Mouse (Mus musculus): ENCODE measurements around the gene Prmt9. TPM values are rescaled to one million over a fixed set of nuclear protein-coding genes. Genes with fewer than 3 reads are reported as not detected.
A peak's percentile ranks its signal among the peaks of the same experiment; 100 is the strongest.

Gene Prmt9
- total and polyA plus RNA-seq, 3 experiments, result 5.5 to 35.5 (median 30.6) TPM

DNA sequence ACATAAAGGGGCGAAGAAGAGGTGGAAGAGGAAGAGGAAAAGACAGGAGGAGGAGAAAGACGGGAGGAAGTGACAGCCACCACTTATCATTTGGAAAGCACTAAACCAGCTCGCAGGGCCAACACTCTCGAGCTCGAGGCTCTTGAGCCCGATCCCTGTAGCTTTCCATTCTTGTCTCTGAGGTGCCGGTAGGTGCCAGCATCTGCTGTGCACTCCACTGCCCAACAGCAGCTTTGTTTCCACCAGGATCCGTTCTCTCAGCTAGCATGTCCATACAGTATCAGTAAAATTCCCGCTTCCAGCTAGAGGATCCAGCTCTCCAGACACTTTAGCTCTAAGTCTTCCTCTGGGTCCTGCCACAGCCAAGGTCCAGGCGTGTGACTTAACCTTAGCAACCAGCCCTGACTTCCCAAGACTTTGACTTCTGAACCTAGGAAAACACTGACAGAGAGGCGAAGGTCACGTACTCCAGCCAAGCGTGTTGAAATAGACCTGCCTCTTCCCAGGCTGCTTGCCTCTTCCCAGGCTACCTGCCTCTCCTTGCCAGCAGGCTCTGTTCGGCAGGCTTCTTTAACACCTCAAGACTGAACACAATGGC lies 25.1 kb upstream of the Prmt9 start:
- Histone ChIP-seq H3K36me3 (replicated peaks) (peaks cover 43% of the 10 kb centered on the region), H3K4me1 (ENCODE audit: insufficient read depth, low read depth, low read length) (peaks cover 28% of the 10 kb centered on the region), H3K27me3 (ENCODE audit: insufficient read depth, low read length) (no peaks in the 10 kb centered on the region), H3K9me3 (replicated peaks) (no peaks in the 10 kb centered on the region), H3K4me3 (ENCODE audit: low read depth, low read length) (no peak overlapping the region)
- DNase-seq (ENCODE audit: low spot score) (no peak), ATAC-seq (ENCODE audit: extremely low read depth, insufficient number of reproducible peaks, low FRiP score, poor library complexity, severe bottlenecking) (no peak)
- TF ChIP-seq TAL1 (conservative IDR thresholded peaks at IDR 0.05; ENCODE audit: low read depth, low read length) (no peak), GATA1 (IDR thresholded peaks at IDR 0.05; ENCODE audit: borderline replicate concordance, low read length) (no peak), POLR2AphosphoS5 (IDR thresholded peaks at IDR 0.05; ENCODE audit: insufficient replicate concordance, low read depth, low read length) (no peak), GATA2 (IDR thresholded peaks at IDR 0.05; ENCODE audit: borderline replicate concordance, low read depth, low read length) (no peak), CTCF (IDR thresholded peaks at IDR 0.05; ENCODE audit: low read depth, low read length) (no peak)

DNA sequence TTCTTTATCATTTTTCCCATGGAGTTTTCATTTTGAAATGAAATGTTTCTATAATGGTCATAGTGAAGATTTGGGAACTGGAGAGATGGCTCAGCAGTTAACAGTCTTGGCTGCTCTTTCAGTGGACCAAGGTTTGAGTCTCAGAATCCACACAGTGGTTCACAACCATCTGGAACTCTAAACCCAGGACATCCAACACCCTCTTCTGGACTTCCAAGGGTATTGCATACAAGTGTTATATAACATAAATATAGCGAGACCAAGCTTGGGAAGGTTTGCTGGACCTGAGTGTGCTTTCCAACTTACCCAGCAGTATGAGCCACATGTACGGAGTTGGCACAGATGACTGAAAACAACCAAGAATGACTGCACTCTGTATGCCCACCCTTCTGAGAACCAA lies 24.3 kb upstream of the Prmt9 start:
- H3K4me3 ChIP-seq (ENCODE audit: low read depth, low read length), result no peak overlapping the region
- H3K9me3 ChIP-seq (replicated peaks), result no peaks in the 10 kb centered on the region
- H3K36me3 ChIP-seq (replicated peaks), result peaks cover 43% of the 10 kb centered on the region
- TF ChIP-seq GATA2 (IDR thresholded peaks at IDR 0.05; ENCODE audit: borderline replicate concordance, low read depth, low read length) (no peak), POLR2AphosphoS5 (IDR thresholded peaks at IDR 0.05; ENCODE audit: insufficient replicate concordance, low read depth, low read length) (no peak), TAL1 (conservative IDR thresholded peaks at IDR 0.05; ENCODE audit: low read depth, low read length) (no peak), CTCF (IDR thresholded peaks at IDR 0.05; ENCODE audit: low read depth, low read length) (no peak), GATA1 (IDR thresholded peaks at IDR 0.05; ENCODE audit: borderline replicate concordance, low read length) (no peak)
- ATAC-seq (ENCODE audit: extremely low read depth, insufficient number of reproducible peaks, low FRiP score, poor library complexity, severe bottlenecking) (no peak; the same call in 1 of the 2 replicates), DNase-seq (ENCODE audit: low spot score) (no peak)
- H3K4me1 ChIP-seq (ENCODE audit: insufficient read depth, low read depth, low read length), result peaks cover 25% of the 10 kb centered on the region
- H3K27me3 ChIP-seq (ENCODE audit: insufficient read depth, low read length), result no peaks in the 10 kb centered on the region

DNA sequence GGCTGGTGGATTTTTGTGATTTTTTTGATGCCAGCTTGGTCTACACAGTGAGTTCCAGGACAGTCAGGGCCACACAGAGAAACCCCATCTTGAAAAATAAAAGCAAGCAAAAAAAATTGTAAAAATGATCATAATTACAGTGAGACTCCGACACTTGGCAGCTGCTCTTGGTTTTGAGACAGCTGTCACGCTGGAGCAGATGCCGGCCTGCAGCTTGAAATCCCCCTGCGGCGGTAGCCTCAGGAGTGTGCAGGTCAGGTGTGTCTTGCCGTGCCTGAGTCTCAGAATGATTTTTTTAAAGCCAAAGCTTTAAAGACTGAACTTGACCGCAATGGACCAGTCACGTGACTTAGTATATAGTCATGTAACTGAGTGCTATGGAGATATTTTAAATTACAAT lies 23.1 kb upstream of the Prmt9 start:
- Histone ChIP-seq H3K4me3 (ENCODE audit: low read depth, low read length) (no peak overlapping the region), H3K9me3 (replicated peaks) (no peaks in the 10 kb centered on the region)
- ATAC-seq (ENCODE audit: extremely low read depth, insufficient number of reproducible peaks, low FRiP score, poor library complexity, severe bottlenecking), result no peak

DNA sequence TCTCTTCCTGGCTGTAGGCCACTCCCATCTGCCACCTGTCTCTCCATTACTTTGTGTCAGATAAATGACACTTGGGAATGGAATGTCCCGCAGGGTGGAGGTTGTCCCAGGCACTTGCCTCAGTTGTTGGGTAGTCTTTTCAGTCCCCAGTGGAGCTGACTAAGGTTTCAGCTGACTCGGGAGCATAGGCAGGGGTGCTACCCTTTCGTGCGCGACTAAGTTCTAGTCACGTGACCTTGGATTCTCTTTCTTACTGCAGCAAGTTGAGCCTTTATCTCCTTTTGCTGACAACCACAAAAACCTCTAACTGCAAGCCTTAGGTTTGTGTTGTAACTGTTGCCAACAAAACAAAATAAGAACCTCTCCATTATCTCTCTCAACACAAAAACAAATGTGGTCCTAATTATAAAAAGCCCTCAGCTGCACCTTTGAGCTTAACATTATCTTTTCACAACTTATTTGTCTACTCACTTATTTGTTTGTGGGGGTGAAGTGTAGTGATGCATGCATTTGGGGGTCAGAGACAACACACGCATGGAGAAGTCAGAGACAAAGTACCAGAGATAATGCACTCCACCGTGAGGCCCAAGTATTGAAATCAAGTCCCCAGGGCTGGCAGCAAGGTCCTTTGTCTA lies 14.7 kb upstream of the Prmt9 start:
- Histone ChIP-seq H3K36me3 (replicated peaks) (no peaks in the 10 kb centered on the region), H3K9me3 (replicated peaks) (no peaks in the 10 kb centered on the region), H3K4me3 (ENCODE audit: low read depth, low read length) (peak overlapping the region; percentile 65), H3K27me3 (ENCODE audit: insufficient read depth, low read length) (no peaks in the 10 kb centered on the region), H3K4me1 (ENCODE audit: insufficient read depth, low read depth, low read length) (peaks cover 52% of the 10 kb centered on the region)
- DNase-seq (ENCODE audit: low spot score) (peak; percentile 59), ATAC-seq (ENCODE audit: extremely low read depth, insufficient number of reproducible peaks, low FRiP score, poor library complexity, severe bottlenecking) (peak; percentile 83)
- TF ChIP-seq CTCF (IDR thresholded peaks at IDR 0.05; ENCODE audit: low read depth, low read length) (no peak), TAL1 (conservative IDR thresholded peaks at IDR 0.05; ENCODE audit: low read depth, low read length) (peak; percentile 76)

More for the DNA sequence above, 23.1 kb upstream of the Prmt9 start:
- no peak for TF ChIP-seq GATA2 (IDR thresholded peaks at IDR 0.05; ENCODE audit: borderline replicate concordance, low read depth, low read length)
- H3K36me3 ChIP-seq (replicated peaks), result peaks cover 37% of the 10 kb centered on the region
- DNase-seq (ENCODE audit: low spot score), result no peak
- H3K27me3 ChIP-seq (ENCODE audit: insufficient read depth, low read length), result no peaks in the 10 kb centered on the region
- peaks cover 19% of the 10 kb centered on the region for H3K4me1 ChIP-seq (ENCODE audit: insufficient read depth, low read depth, low read length)

DNA sequence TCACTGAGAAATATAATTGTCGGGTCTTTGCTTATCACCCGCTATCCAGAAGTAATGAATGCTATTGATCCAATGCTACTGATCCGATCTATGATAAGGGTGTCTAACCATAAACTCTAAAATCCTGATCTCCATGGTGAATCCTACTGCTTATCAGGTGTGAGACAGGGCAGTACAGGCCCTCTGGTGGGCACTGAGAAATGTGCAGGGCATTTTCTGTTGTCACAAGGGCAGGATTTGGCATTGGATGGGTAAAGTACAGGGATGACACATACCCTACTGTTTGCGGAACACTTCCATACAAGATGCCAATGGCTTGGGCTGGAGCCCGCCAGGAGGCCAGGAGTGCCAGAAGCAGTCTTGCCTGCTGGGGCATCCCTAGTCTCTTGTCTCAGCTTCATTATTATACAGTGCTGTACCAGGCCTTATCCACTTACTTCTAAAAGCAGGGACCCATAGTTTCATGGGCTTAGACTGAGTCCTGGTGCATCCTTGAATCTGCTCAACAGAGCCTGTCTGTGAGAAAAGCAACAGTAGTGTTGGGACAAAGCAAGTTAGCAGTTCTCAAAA lies 14.1 kb upstream of the Prmt9 start:
- Histone ChIP-seq H3K4me3 (ENCODE audit: low read depth, low read length) (peak overlapping the region; percentile 59; the same call in 1 of the 2 replicates), H3K27me3 (ENCODE audit: insufficient read depth, low read length) (no peaks in the 10 kb centered on the region), H3K4me1 (ENCODE audit: insufficient read depth, low read depth, low read length) (peaks cover 52% of the 10 kb centered on the region), H3K36me3 (replicated peaks) (no peaks in the 10 kb centered on the region), H3K9me3 (replicated peaks) (no peaks in the 10 kb centered on the region)
- DNase-seq (ENCODE audit: low spot score) (peak; percentile 49), ATAC-seq (ENCODE audit: extremely low read depth, insufficient number of reproducible peaks, low FRiP score, poor library complexity, severe bottlenecking) (peak; percentile 30)
- TF ChIP-seq CTCF (IDR thresholded peaks at IDR 0.05; ENCODE audit: low read depth, low read length), result peak; percentile 34; the same call in 1 of the 2 replicates
- no peak; the same call in 1 of the 2 replicates for TF ChIP-seq GATA2 (IDR thresholded peaks at IDR 0.05; ENCODE audit: borderline replicate concordance, low read depth, low read length)

- H3K4me3 ChIP-seq (ENCODE audit: low read depth, low read length), result no peak overlapping the region; the same call in 1 of the 2 replicates
- TF ChIP-seq CTCF (IDR thresholded peaks at IDR 0.05; ENCODE audit: low read depth, low read length) (no peak), TAL1 (conservative IDR thresholded peaks at IDR 0.05; ENCODE audit: low read depth, low read length) (no peak), POLR2AphosphoS5 (IDR thresholded peaks at IDR 0.05; ENCODE audit: insufficient replicate concordance, low read depth, low read length) (no peak), GATA2 (IDR thresholded peaks at IDR 0.05; ENCODE audit: borderline replicate concordance, low read depth, low read length) (no peak), GATA1 (IDR thresholded peaks at IDR 0.05; ENCODE audit: borderline replicate concordance, low read length) (no peak)
- no peak for DNase-seq (ENCODE audit: low spot score)
- peaks cover 52% of the 10 kb centered on the region for H3K4me1 ChIP-seq (ENCODE audit: insufficient read depth, low read depth, low read length)
- ATAC-seq (ENCODE audit: extremely low read depth, insufficient number of reproducible peaks, low FRiP score, poor library complexity, severe bottlenecking), result no peak
- no peaks in the 10 kb centered on the region for H3K27me3 ChIP-seq (ENCODE audit: insufficient read depth, low read length)
- no peaks in the 10 kb centered on the region for H3K9me3 ChIP-seq (replicated peaks)
- no peaks in the 10 kb centered on the region for H3K36me3 ChIP-seq (replicated peaks)
Measured at GRCm38 (mm10) chr8:77536821-77537220, 12.4 kb upstream of the Prmt9 start.
